Mouse (Mus musculus) small intestine, adult 2 months (tissue): Measurements from ENCODE around the gene Yju2.

Experiments
- CTCF ChIP-seq: fragments of 200-500 bp; IDR thresholded peaks from 2 replicates; pipeline ENCODE4 v1.5.1; 2012; ENCODE audit warnings: low read depth, mild to moderate bottlenecking, control low read depth, inconsistent platforms, low read length, moderate library complexity, mixed read lengths; ENCODE audit not compliant: insufficient replicate concordance, insufficient read length; ENCODE audit errors: extremely low read depth
- POLR2A ChIP-seq: fragments of 200-500 bp; IDR thresholded peaks from 2 replicates; pipeline ENCODE4 v1.6.1; 2012; ENCODE audit warnings: low read depth, mild to moderate bottlenecking, control low read depth, inconsistent platforms, low read length, moderate library complexity

DNA sequence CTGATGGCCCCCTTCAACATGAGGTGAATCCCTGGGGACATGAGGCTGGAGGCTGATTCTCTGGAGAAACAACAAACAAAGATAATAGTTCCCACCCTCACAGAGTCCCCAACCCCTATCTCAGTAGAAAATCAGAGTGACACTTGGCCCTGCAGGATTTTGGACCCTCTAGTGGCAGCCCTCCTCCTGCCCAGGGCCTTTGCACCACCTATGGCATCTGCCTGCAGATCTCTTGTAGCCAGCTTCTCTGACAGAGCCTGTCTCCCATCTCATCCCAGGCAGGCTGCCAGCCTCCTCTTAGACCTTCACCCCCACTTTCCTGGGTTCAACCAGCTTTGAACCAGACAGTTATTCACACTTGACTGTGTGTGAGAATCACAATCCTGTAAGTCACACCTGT, 1.9 kb downstream of the Yju2 start:
- no peak for TF ChIP-seq CTCF
- TF ChIP-seq POLR2A, result no peak
